Comparison of ENCODE assay signal across 23 mouse cellular contexts in the genomic region with DNA sequence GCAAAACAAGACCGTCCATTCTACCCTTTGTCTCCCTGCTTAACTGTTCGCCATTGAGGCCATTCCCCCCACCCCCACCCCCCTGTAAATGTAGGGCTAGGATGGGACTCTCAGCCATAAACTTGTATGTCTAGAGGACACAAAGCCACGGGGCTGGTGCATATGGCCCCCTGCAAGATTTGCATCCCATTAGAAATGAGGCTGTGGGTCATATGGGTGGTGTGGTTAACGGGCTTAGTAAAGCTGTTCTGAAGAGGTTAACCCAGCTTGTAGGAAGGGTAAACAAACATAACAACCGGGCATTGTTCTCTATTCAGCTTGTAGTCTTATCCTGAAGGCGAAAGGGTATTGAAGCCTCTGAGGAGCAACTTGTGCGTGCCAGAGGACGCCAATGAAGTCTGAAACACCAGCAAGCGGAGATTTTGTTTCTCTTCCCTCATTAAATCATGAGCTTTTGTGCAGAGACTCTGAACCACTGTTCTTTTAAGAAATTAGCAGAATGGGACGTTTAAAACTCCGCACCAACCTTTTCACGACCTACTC. TPM values are rescaled to one million over a fixed set of nuclear protein-coding genes. Genes with fewer than 3 reads are reported as not detected.
DNase-seq lines count a peak whose midpoint lies in the region; ATAC-seq and TF ChIP-seq lines count a peak whose summit lies in the region.
"Had no signal": no experiment of that assay in that cellular context is flagged by ENCODE, and none has a peak within 500 bp of the region (broad histone marks: within the 10 kb centered on the region; RNA-seq: fewer than 3 reads in every experiment).

No protein-coding gene starts in this region.

- H3K27me3 ChIP-seq in intestine, embryonic 14.5 days (replicated peaks; ENCODE audit: control insufficient read depth, insufficient read depth, low read length) = peaks cover 45% of the 10 kb centered on the region
- H3K27me3 ChIP-seq in intestine, postnatal 0 days (replicated peaks; ENCODE audit: control insufficient read depth, insufficient read depth, low read length) = peaks cover 23% of the 10 kb centered on the region
- peaks cover 8% of the 10 kb centered on the region; the same call in 1 of the 2 replicates for H3K27me3 ChIP-seq in forebrain, embryonic 14.5 days (replicated peaks; ENCODE audit: control insufficient read depth, insufficient read depth, low read length)
- 0 out of 2 replicates have a peak, but pooled peaks cover 4% of the 10 kb centered on the region for H3K27me3 ChIP-seq in hindbrain, postnatal 0 days (ENCODE audit: insufficient read depth, low read length)
- peaks cover 79% of the 10 kb centered on the region for H3K27me3 ChIP-seq in embryonic facial prominence, embryonic 10.5 days (replicated peaks; ENCODE audit: low read depth, poor library complexity, severe bottlenecking)

- 56% methylated on average over 12 of the region's 12 CpGs for WGBS in intestine, embryonic 14.5 days
- 56% methylated on average over 12 of the region's 12 CpGs for WGBS in intestine, postnatal 0 days
- WGBS in forebrain, embryonic 14.5 days = 7% methylated on average over 12 of the region's 12 CpGs
- 22% methylated on average over 12 of the region's 12 CpGs for WGBS in hindbrain, postnatal 0 days
- WGBS in embryonic facial prominence, embryonic 10.5 days = 18% methylated on average over 12 of the region's 12 CpGs

- no peak for ATAC-seq in intestine, embryonic 14.5 days (replicated peaks; ENCODE audit: low FRiP score, low TSS enrichment, low read depth)
- no peak for ATAC-seq in intestine, postnatal 0 days
- peak; percentile 38; the same call in 1 of the 2 replicates for ATAC-seq in forebrain, embryonic 14.5 days
- ATAC-seq in hindbrain, postnatal 0 days = no peak
- no peak for ATAC-seq in frontal cortex, adult (ENCODE audit: low TSS enrichment)
- ATAC-seq: inflammation-experienced regulatory T-cells, adult 6 months had no signal

- H3K4me3 ChIP-seq in intestine, embryonic 14.5 days (ENCODE audit: low read depth, low read length) = no peak overlapping the region
- no peak overlapping the region for H3K4me3 ChIP-seq in intestine, postnatal 0 days (ENCODE audit: low read depth, low read length)
- H3K4me3 ChIP-seq in forebrain, embryonic 14.5 days (ENCODE audit: low read depth, low read length) = no peak overlapping the region
- no peak overlapping the region for H3K4me3 ChIP-seq in hindbrain, postnatal 0 days (ENCODE audit: low read length)
- no peak overlapping the region for H3K4me3 ChIP-seq in left cerebral cortex, adult 2 months
- H3K4me3 ChIP-seq in embryonic facial prominence, embryonic 10.5 days = no peak overlapping the region
- H3K4me3 ChIP-seq: limb, embryonic 13.5 days; neural tube, embryonic 13.5 days had no signal

- TF ChIP-seq CTCF in intestine, postnatal 0 days (IDR thresholded peaks at IDR 0.05; ENCODE audit: low read depth) = no peak
- TF ChIP-seq CTCF in hindbrain, postnatal 0 days (IDR thresholded peaks at IDR 0.05; ENCODE audit: low read depth) = no peak
- TF ChIP-seq CTCF in left cerebral cortex, adult 2 months (IDR thresholded peaks at IDR 0.05) = no peak

- no peaks in the 10 kb centered on the region for H3K36me3 ChIP-seq in intestine, embryonic 14.5 days (ENCODE audit: control insufficient read depth, insufficient read depth, low read length)
- H3K36me3 ChIP-seq in intestine, postnatal 0 days (ENCODE audit: control insufficient read depth, insufficient read depth) = no peaks in the 10 kb centered on the region
- no peaks in the 10 kb centered on the region for H3K36me3 ChIP-seq in forebrain, embryonic 14.5 days (ENCODE audit: control insufficient read depth, insufficient read depth, low read length)
- no peaks in the 10 kb centered on the region for H3K36me3 ChIP-seq in hindbrain, postnatal 0 days (ENCODE audit: insufficient read depth, low read length)
- no peaks in the 10 kb centered on the region for H3K36me3 ChIP-seq in embryonic facial prominence, embryonic 10.5 days (replicated peaks)
- H3K36me3 ChIP-seq: limb, embryonic 13.5 days; neural tube, embryonic 13.5 days had no signal

- H3K9me3 ChIP-seq in intestine, embryonic 14.5 days (ENCODE audit: control insufficient read depth, low read length) = no peaks in the 10 kb centered on the region
- H3K9me3 ChIP-seq in intestine, postnatal 0 days (ENCODE audit: control insufficient read depth) = no peaks in the 10 kb centered on the region
- H3K9me3 ChIP-seq in forebrain, embryonic 14.5 days (replicated peaks; ENCODE audit: control insufficient read depth, low read length) = no peaks in the 10 kb centered on the region
- no peaks in the 10 kb centered on the region for H3K9me3 ChIP-seq in hindbrain, postnatal 0 days (ENCODE audit: low read length)
- H3K9me3 ChIP-seq in embryonic facial prominence, embryonic 10.5 days = no peaks in the 10 kb centered on the region
- H3K9me3 ChIP-seq: limb, embryonic 13.5 days; neural tube, embryonic 13.5 days had no signal

- no peak overlapping the region for H3K4me2 ChIP-seq in intestine, embryonic 14.5 days (ENCODE audit: low read length)
- H3K4me2 ChIP-seq in intestine, postnatal 0 days (replicated peaks; ENCODE audit: low read depth) = no peak overlapping the region
- H3K4me2 ChIP-seq in forebrain, embryonic 14.5 days (ENCODE audit: low read length) = peak overlapping the region; percentile 2; the same call in 1 of the 2 replicates
- peak overlapping the region; percentile 29 for H3K4me2 ChIP-seq in hindbrain, postnatal 0 days (ENCODE audit: low read depth, low read length)
- H3K4me2 ChIP-seq: limb, embryonic 13.5 days; neural tube, embryonic 13.5 days had no signal

- peaks cover 6% of the 10 kb centered on the region for H3K4me1 ChIP-seq in intestine, embryonic 14.5 days (replicated peaks; ENCODE audit: control insufficient read depth, insufficient read depth, low read length)
- H3K4me1 ChIP-seq in intestine, postnatal 0 days (replicated peaks; ENCODE audit: control insufficient read depth, insufficient read depth, low read length) = no peaks in the 10 kb centered on the region
- H3K4me1 ChIP-seq in forebrain, embryonic 14.5 days (ENCODE audit: control insufficient read depth, insufficient read depth, low read length) = peaks cover 15% of the 10 kb centered on the region; the same call in 1 of the 2 replicates
- peaks cover 8% of the 10 kb centered on the region; the same call in 1 of the 2 replicates for H3K4me1 ChIP-seq in hindbrain, postnatal 0 days (ENCODE audit: insufficient read depth, low read length)
- peaks cover 35% of the 10 kb centered on the region for H3K4me1 ChIP-seq in embryonic facial prominence, embryonic 10.5 days

- H3K9ac ChIP-seq in intestine, embryonic 14.5 days (ENCODE audit: low read length) = no peak overlapping the region
- no peak overlapping the region for H3K9ac ChIP-seq in intestine, postnatal 0 days (ENCODE audit: low read depth, low read length)
- H3K9ac ChIP-seq in forebrain, embryonic 14.5 days (ENCODE audit: low read length) = no peak overlapping the region
- H3K9ac ChIP-seq in hindbrain, postnatal 0 days (replicated peaks; ENCODE audit: low read length) = peak overlapping the region; percentile 15; the same call in 1 of the 2 replicates
- H3K9ac ChIP-seq: limb, embryonic 13.5 days; liver, embryonic 14.5 days; neural tube, embryonic 13.5 days had no signal

- no peak overlapping the region for H3K27ac ChIP-seq in intestine, embryonic 14.5 days (ENCODE audit: low read depth)
- no peak overlapping the region for H3K27ac ChIP-seq in intestine, postnatal 0 days (ENCODE audit: low read depth, low read length)
- no peak overlapping the region for H3K27ac ChIP-seq in forebrain, embryonic 14.5 days (ENCODE audit: low read depth, low read length)
- peak overlapping the region; percentile 89 for H3K27ac ChIP-seq in hindbrain, postnatal 0 days
- no peak overlapping the region for H3K27ac ChIP-seq in left cerebral cortex, adult 2 months
- no peak overlapping the region for H3K27ac ChIP-seq in embryonic facial prominence, embryonic 10.5 days (replicated peaks)
- H3K27ac ChIP-seq: limb, embryonic 13.5 days; liver, embryonic 14.5 days had no signal

- intact Hi-C loops in left cerebral cortex, adult 2 months (cut with DNase I) = loop anchor here (10.0 kb wide), 1 partner anchor 178 kb away; no protein-coding TSS in a partner anchor

- DNase-seq in intestine, embryonic 14.5 days (ENCODE audit: low spot score) = peak; percentile 41
- DNase-seq in embryo, embryonic 10.5 days (ENCODE audit: low spot score) = peak; percentile 59
- peak; percentile 54 for DNase-seq in forebrain, embryonic 14.5 days (ENCODE audit: low spot score)
- DNase-seq in hindbrain, postnatal 0 days (ENCODE audit: low spot score) = peak; percentile 20
- DNase-seq in left cerebral cortex, adult 2 months (ENCODE audit: extremely low spot score in 1 of 2, low spot score in 2 of 2) = no peak
- no peak for DNase-seq in embryonic facial prominence, embryonic 10.5 days (ENCODE audit: low spot score)
- DNase-seq: adrenal gland, postnatal 25 days; B cell, adult 2 months; cerebellum, adult 2 months; gastrocnemius, postnatal 10 days; heart, postnatal 10 days; right cerebral cortex, postnatal 4 days; thymus, postnatal 14 days had no signal

RNA-seq across cellular contexts. Expression of a gene that starts 48.1 kb away (rescaled TPM):
- polyA plus RNA-seq in intestine, embryonic 14.5 days (2014; fragmentation: Nextera tagmentation; extraction: Ambion mirVana) = not detected in 2 replicates
- not detected in 2 replicates for polyA plus RNA-seq in intestine, postnatal 0 days (2015; fragmentation: Nextera tagmentation; extraction: Ambion mirVana)
- polyA plus RNA-seq in forebrain, embryonic 14.5 days (2014; fragmentation: Nextera tagmentation; extraction: Ambion mirVana) = 0.25 and 0.33 TPM in 2 replicates
- total RNA-seq in hindbrain, postnatal 0 days (2014; rRNA removed) = 1.2 and 3.0 TPM in 2 replicates
- polyA plus RNA-seq in hindbrain, postnatal 0 days (2015; fragmentation: Nextera tagmentation; extraction: Ambion mirVana) = 0.56 and 0.82 TPM in 2 replicates
- total RNA-seq in left cerebral cortex, adult 2 months (2021) = under 1 TPM; 0.28 to 0.34 TPM
- 0.50 and 0.56 TPM in 2 replicates for polyA plus RNA-seq in embryonic facial prominence, embryonic 10.5 days (2016; fragmentation: Nextera tagmentation; extraction: Ambion mirVana)
- total RNA-seq: adrenal gland, postnatal 25 days; common myeloid progenitor, adult 5-6 weeks; gastrocnemius, postnatal 10 days; heart, postnatal 10 days; megakaryocyte, adult 5-6 weeks had no signal
- polyA plus RNA-seq: inflammation-experienced regulatory T-cells, adult 6 months; kidney, embryonic 14.5 days; liver, embryonic 14.5 days; lung, embryonic 16.5 days had no signal

Comparison
In these comparisons a context has a peak if more than half of its experiments do, and no peak if none do; other contexts are left out.
1. DNase-seq: peak in intestine, embryonic 14.5 days (single experiment), embryo, embryonic 10.5 days (single experiment), forebrain, embryonic 14.5 days (single experiment) and hindbrain, postnatal 0 days (single experiment); none in left cerebral cortex, adult 2 months (0 of 2) and embryonic facial prominence, embryonic 10.5 days (single experiment).
2. H3K4me2 ChIP-seq: peak in forebrain, embryonic 14.5 days (single experiment) and hindbrain, postnatal 0 days (single experiment); none in intestine, embryonic 14.5 days (single experiment) and intestine, postnatal 0 days (single experiment).